Mouse (Mus musculus): ENCODE measurements around the gene Ltbp2.

The Ltbp2 gene

GRCm38 (mm10) chr12:84745700-84746099 is 130.6 kb downstream of the Ltbp2 start:
- in situ Hi-C loops (cut with MboI; ENCODE audit: low pct_unique_long_range_greater_than_20kb in 1 of 2, low sequenced_read_pairs in 2 of 2, unreplicated experiment in 1 of 2): no loop called here

- in situ Hi-C loops (cut with MboI; ENCODE audit: low pct_unique_long_range_greater_than_20kb in 1 of 2, low sequenced_read_pairs in 2 of 2, unreplicated experiment in 1 of 2): no loop called here
Measured at GRCm38 (mm10) chr12:84743496-84743895, 132.8 kb downstream of the Ltbp2 start.

- in situ Hi-C loops (cut with MboI; ENCODE audit: low pct_unique_long_range_greater_than_20kb in 1 of 2, low sequenced_read_pairs in 2 of 2, unreplicated experiment in 1 of 2): no loop called here
Measured at GRCm38 (mm10) chr12:84733366-84733765, 143.0 kb downstream of the Ltbp2 start.
